Mouse (Mus musculus) lung, postnatal 0 days (tissue): Measurements from ENCODE around the gene Tmem104. TPM values are rescaled to one million over a fixed set of nuclear protein-coding genes. Genes with fewer than 3 reads are reported as not detected.
A peak's percentile ranks its signal among the peaks of the same experiment; 100 is the strongest.

Source experiments
- ATAC-seq: fragments of 200-750 bp; cut with Nextera tagmentation; 2 replicates; pipeline ENCODE4 v1.8.0; 2017; ENCODE audit warnings: moderate library complexity
- DNase-seq: peaks from one replicate; pipeline ENCODE4 v3.0.0-alpha.2; 2016; ENCODE audit warnings: low spot score
- H3K27ac ChIP-seq: fragments of 300-500 bp; sonication (generic); 2 replicates; pipeline ENCODE4 v1.5.1; 2014; ENCODE audit warnings: antibody characterized with exemption, mild to moderate bottlenecking, low read length, mixed read lengths
- H3K27me3 ChIP-seq: fragments of 300-500 bp; sonication (generic); replicated peaks from 2 replicates; pipeline ENCODE4 v1.6.1; 2014; ENCODE audit warnings: low read length, mixed read lengths; ENCODE audit not compliant: insufficient read depth
- H3K36me3 ChIP-seq: fragments of 300-500 bp; sonication (generic); 2 replicates; pipeline ENCODE4 v1.6.1; 2014; ENCODE audit warnings: low read length, mixed read lengths; ENCODE audit not compliant: insufficient read depth
- H3K4me1 ChIP-seq: fragments of 300-500 bp; sonication (generic); 2 replicates; pipeline ENCODE4 v1.6.1; 2014; ENCODE audit warnings: antibody characterized with exemption, low read depth, low read length, mixed read lengths; ENCODE audit not compliant: insufficient read depth
- H3K4me2 ChIP-seq: fragments of 300-500 bp; sonication (generic); replicated peaks from 2 replicates; pipeline ENCODE4 v1.6.1; 2014; ENCODE audit warnings: low read depth, mild to moderate bottlenecking, low read length, moderate library complexity, mixed read lengths
- H3K4me3 ChIP-seq: fragments of 300-500 bp; sonication (generic); 2 replicates; pipeline ENCODE4 v1.5.1; 2014; ENCODE audit warnings: low read depth, low read length
- H3K9ac ChIP-seq: fragments of 300-500 bp; sonication (generic); replicated peaks from 2 replicates; pipeline ENCODE4 v1.6.1; 2014; ENCODE audit warnings: low read depth, mild to moderate bottlenecking
- H3K9me3 ChIP-seq: fragments of 300-500 bp; sonication (generic); 2 replicates; pipeline ENCODE4 v1.6.1; 2016; ENCODE audit warnings: low read length, mixed read lengths
- CTCF ChIP-seq: IDR thresholded peaks from 2 replicates; pipeline ENCODE4 v1.5.1; 2016; ENCODE audit warnings: antibody characterized with exemption, mild to moderate bottlenecking
- EP300 ChIP-seq: IDR thresholded peaks from 2 replicates; pipeline ENCODE4 v1.6.1; 2016; ENCODE audit warnings: antibody characterized with exemption, mild to moderate bottlenecking, control low read depth
- WGBS: fragments of 180-500 bp; shearing (Covaris S2); extraction: QIAGEN DNeasy Blood & Tissue Kit; methylation state at CpG from one replicate; pipeline ENCODE4 v1.1.7; 2014; 5-methylcytosine and 5-hydroxymethylcytosine counted together
- polyA plus RNA-seq: library from polyadenylated mRNA; unstranded; fragments of >200 nt; fragmentation: Nextera tagmentation; extraction: Ambion mirVana; gene quantifications from 2 replicates; pipeline ENCODE4 v1.2.1, GENCODE M21; 2015

Gene Tmem104
- polyA plus RNA-seq, 1 experiment from 2014 or later, result 9.6 TPM

DNA sequence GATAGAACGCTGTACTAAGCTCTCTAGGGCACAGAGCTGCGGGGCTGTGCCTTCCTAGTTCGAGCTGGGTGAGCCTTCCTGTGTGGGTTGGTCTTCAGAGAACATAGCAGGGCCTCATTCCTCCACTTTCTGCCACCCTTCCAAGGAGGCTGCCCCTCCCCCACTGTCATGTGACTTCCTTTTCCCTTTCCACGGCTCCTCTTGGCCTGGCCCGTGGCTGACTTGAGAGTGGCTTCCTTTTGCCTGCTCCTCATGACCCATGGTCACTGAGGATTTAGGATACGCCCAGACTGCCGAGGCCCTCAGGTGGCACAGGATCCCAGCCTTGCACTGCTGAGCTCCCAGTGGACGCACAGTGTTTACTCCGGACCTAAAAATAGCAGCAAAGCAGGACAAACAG is 4.9 kb downstream of the Tmem104 start:
- no peak overlapping the region for H3K4me3 ChIP-seq
- no peaks in the 10 kb centered on the region for H3K9me3 ChIP-seq
- peak; percentile 79 for DNase-seq
- 33% methylated on average over 9 of the region's 9 CpGs for WGBS
- H3K27ac ChIP-seq, result peak overlapping the region; percentile 17
- TF ChIP-seq CTCF (no peak), EP300 (peak; percentile 38; the same call in 1 of the 2 replicates)
- no peaks in the 10 kb centered on the region for H3K36me3 ChIP-seq
- H3K4me1 ChIP-seq, result peaks cover 9% of the 10 kb centered on the region; the same call in 1 of the 2 replicates
- H3K9ac ChIP-seq, result no peak overlapping the region
- H3K27me3 ChIP-seq, result no peaks in the 10 kb centered on the region
- no peak overlapping the region for H3K4me2 ChIP-seq
- peak; percentile 52 for ATAC-seq

GRCm38 (mm10) chr11:115194693-115195092 is 7.4 kb downstream of the Tmem104 start:
- H3K4me2 ChIP-seq, result no peak overlapping the region
- no peak overlapping the region for H3K27ac ChIP-seq
- H3K4me1 ChIP-seq, result no peaks in the 10 kb centered on the region; the same call in 1 of the 2 replicates
- H3K36me3 ChIP-seq, result peaks cover 5% of the 10 kb centered on the region; the same call in 1 of the 2 replicates
- no peaks in the 10 kb centered on the region for H3K9me3 ChIP-seq
- 80% methylated on average over 6 of the region's 6 CpGs for WGBS
- no peaks in the 10 kb centered on the region for H3K27me3 ChIP-seq
- TF ChIP-seq EP300, result no peak
- no peak for TF ChIP-seq CTCF
- no peak overlapping the region for H3K4me3 ChIP-seq
- ATAC-seq (no peak), DNase-seq (no peak)
- no peak overlapping the region for H3K9ac ChIP-seq

DNA sequence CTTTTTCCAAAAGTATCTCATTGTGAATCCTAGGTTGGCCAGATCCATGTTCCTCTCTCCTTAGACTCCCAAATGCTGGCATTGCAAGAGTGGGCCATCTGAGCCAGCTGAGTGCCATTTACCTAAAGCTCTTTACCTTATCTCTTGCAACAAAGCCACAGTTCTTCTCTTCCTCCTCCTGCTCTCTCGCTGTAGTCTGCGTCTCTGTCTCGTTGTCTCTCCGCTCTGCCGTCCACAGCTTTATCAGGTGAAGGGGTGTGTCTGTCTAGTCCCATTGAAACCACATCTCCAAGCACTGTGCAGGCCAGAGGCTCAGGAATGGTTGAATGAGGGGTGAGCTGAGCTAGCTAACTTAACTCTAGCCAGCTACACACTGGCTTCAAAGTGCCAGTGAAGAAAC is 8.6 kb downstream of the Tmem104 start:
- Histone ChIP-seq H3K27me3 (no peaks in the 10 kb centered on the region), H3K9ac (no peak overlapping the region), H3K9me3 (no peaks in the 10 kb centered on the region), H3K4me1 (no peaks in the 10 kb centered on the region; the same call in 1 of the 2 replicates), H3K36me3 (peaks cover 5% of the 10 kb centered on the region; the same call in 1 of the 2 replicates), H3K4me2 (no peak overlapping the region), H3K27ac (no peak overlapping the region), H3K4me3 (no peak overlapping the region)
- 65% methylated on average over 5 of the region's 5 CpGs for WGBS
- DNase-seq (no peak), ATAC-seq (no peak)
- TF ChIP-seq EP300 (no peak), CTCF (no peak)

DNA sequence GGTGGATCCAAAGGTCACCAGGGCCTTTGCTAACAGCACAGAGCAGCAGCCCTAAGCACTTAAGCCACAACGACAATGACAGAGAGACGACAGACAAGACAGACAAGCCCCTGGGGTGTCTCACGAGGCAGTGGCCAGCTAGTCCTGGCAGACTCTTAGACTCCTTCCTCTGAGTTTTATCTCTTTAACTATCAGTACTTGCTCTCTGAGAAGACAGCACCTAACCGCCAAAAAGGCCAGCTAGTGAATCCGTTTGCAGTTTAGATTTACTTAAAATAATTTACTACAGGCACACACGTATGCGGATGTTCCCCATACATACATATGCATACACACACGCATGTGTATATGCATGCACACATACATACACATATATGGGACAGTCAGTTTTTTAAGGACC is 10.3 kb downstream of the Tmem104 start:
- TF ChIP-seq EP300 (no peak), CTCF (no peak)
- DNase-seq (no peak), ATAC-seq (no peak)
- Histone ChIP-seq H3K9ac (no peak overlapping the region), H3K4me3 (no peak overlapping the region), H3K36me3 (peaks cover 5% of the 10 kb centered on the region; the same call in 1 of the 2 replicates), H3K4me2 (no peak overlapping the region), H3K27ac (no peak overlapping the region), H3K9me3 (no peaks in the 10 kb centered on the region), H3K4me1 (no peaks in the 10 kb centered on the region), H3K27me3 (no peaks in the 10 kb centered on the region)
- WGBS, result 80% methylated on average over 8 of the region's 8 CpGs

- peak; percentile 29 for DNase-seq
- H3K4me3 ChIP-seq, result no peak overlapping the region
- no peak overlapping the region for H3K9ac ChIP-seq
- 51% methylated on average over 12 of the region's 12 CpGs for WGBS
- no peak for TF ChIP-seq CTCF
- no peak for TF ChIP-seq EP300
- H3K27ac ChIP-seq, result no peak overlapping the region
- H3K9me3 ChIP-seq, result no peaks in the 10 kb centered on the region
- H3K4me1 ChIP-seq, result no peaks in the 10 kb centered on the region
- H3K27me3 ChIP-seq, result no peaks in the 10 kb centered on the region
- H3K4me2 ChIP-seq, result no peak overlapping the region
- ATAC-seq, result no peak
- peaks cover 5% of the 10 kb centered on the region; the same call in 1 of the 2 replicates for H3K36me3 ChIP-seq
Measured at GRCm38 (mm10) chr11:115198932-115199384, 11.7 kb downstream of the Tmem104 start.

DNA sequence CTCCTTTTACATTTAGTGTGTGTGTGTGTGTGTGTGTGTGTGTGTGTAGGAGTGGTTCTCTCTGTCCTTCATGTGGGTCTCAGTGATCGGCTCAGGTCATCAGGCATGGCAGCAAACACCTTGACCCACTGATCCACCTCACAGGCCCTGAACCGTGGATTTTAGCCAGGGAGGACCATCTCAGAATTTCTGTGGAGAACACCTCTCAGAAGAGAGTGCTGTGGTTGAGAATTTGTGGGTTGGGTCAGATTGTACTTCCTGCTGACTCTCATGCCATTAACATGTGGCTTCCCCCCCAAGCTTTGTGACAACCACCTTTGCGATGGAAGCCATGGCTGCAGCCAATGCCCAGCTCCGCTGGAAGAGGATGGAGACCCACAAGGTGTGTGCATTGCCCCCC is 13.2 kb downstream of the Tmem104 start:
- Histone ChIP-seq H3K4me2 (no peak overlapping the region), H3K9me3 (no peaks in the 10 kb centered on the region), H3K4me3 (no peak overlapping the region), H3K4me1 (no peaks in the 10 kb centered on the region), H3K36me3 (peaks cover 5% of the 10 kb centered on the region; the same call in 1 of the 2 replicates), H3K27ac (no peak overlapping the region), H3K27me3 (no peaks in the 10 kb centered on the region), H3K9ac (no peak overlapping the region)
- DNase-seq (no peak), ATAC-seq (no peak)
- WGBS, result 96% methylated on average over 4 of the region's 4 CpGs
- TF ChIP-seq CTCF, result no peak
- TF ChIP-seq EP300, result no peak

DNA sequence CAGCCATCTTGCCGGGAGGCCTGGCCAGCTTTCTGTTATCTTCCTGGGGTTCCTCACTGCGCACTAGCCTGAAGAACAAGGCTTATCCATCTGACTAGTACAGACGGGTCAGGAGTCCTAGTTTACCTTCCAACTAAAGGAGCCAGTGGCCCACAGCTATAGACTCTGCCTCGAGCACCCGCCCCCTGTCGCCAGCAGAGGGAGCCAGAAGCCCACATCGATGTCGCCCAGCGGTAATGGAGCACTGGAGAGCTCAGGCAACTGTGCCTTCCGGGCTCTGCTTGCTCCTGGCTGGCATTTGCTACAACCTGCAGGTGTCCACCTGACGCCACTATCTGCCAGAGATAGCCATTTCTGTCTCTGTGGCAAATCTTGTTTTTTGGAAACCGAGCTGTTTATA is 15.0 kb downstream of the Tmem104 start:
- Histone ChIP-seq H3K27ac (no peak overlapping the region), H3K36me3 (peaks cover 13% of the 10 kb centered on the region), H3K9me3 (no peaks in the 10 kb centered on the region), H3K4me1 (no peaks in the 10 kb centered on the region), H3K27me3 (no peaks in the 10 kb centered on the region), H3K4me3 (no peak overlapping the region), H3K9ac (no peak overlapping the region), H3K4me2 (no peak overlapping the region)
- 13% methylated on average over 12 of the region's 12 CpGs for WGBS
- TF ChIP-seq CTCF (peak; percentile 98), EP300 (no peak)
- DNase-seq (peak; percentile 80), ATAC-seq (peak; percentile 86)
